Mouse (Mus musculus) liver, adult 2 months (tissue): ENCODE measurements at regions not wholly inside any gene's neighbourhood (a gene's known extent, or its start where the extent isn't known, plus 50 kb on each side); places are given as distances from the start of the nearest gene placed in this dataset.

ENCODE experiments used
- DNase-seq: peaks from one replicate; pipeline ENCODE4 v3.0.0-alpha.2; 2011; ENCODE audit warnings: low read depth, low spot score; ENCODE audit errors: extremely low read depth
- H3K27ac ChIP-seq: fragments of 200-500 bp; replicated peaks from 2 replicates; pipeline ENCODE4 v1.5.1; 2012; ENCODE audit warnings: low read depth, mild to moderate bottlenecking, control low read depth, inconsistent platforms, low read length; ENCODE audit not compliant: insufficient read depth
- H3K27me3 ChIP-seq: fragments of 200-500 bp; 2 replicates; pipeline ENCODE4 v1.6.1; 2012; ENCODE audit warnings: mild to moderate bottlenecking, moderate library complexity, low read length, inconsistent platforms; ENCODE audit not compliant: control insufficient read depth, insufficient read depth
- H3K36me3 ChIP-seq: fragments of 200-500 bp; 2 replicates; pipeline ENCODE4 v1.6.1; 2012; ENCODE audit warnings: low read length, inconsistent platforms; ENCODE audit not compliant: control insufficient read depth, insufficient read depth
- H3K4me1 ChIP-seq: fragments of 200-500 bp; 2 replicates; pipeline ENCODE4 v1.6.1; 2011; ENCODE audit warnings: low read length; ENCODE audit not compliant: control insufficient read depth, insufficient read depth
- H3K4me3 ChIP-seq: fragments of 200-500 bp; 2 replicates; pipeline ENCODE4 v1.5.1; 2011; ENCODE audit warnings: low read depth, mild to moderate bottlenecking, control low read depth, low read length, moderate library complexity; ENCODE audit not compliant: insufficient read depth
- H3K79me2 ChIP-seq: fragments of 200-500 bp; 2 replicates; pipeline ENCODE4 v1.6.1; 2012; ENCODE audit warnings: inconsistent platforms, mild to moderate bottlenecking, low read length, moderate library complexity; ENCODE audit not compliant: control insufficient read depth, insufficient read depth
- H3K9ac ChIP-seq: fragments of 200-500 bp; 2 replicates; pipeline ENCODE4 v1.6.1; 2012; ENCODE audit warnings: low read depth, mild to moderate bottlenecking, control low read depth, inconsistent platforms, low read length
- CTCF ChIP-seq: fragments of 200-500 bp; IDR thresholded peaks from 2 replicates; pipeline ENCODE4 v1.5.1; 2011; ENCODE audit warnings: low read depth, low read length, control low read depth
- POLR2A ChIP-seq: fragments of 200-500 bp; IDR thresholded peaks from 2 replicates; pipeline ENCODE4 v1.6.1; 2011; ENCODE audit warnings: low read length, control low read depth; ENCODE audit not compliant: insufficient read depth; ENCODE audit errors: extremely low read depth
- WGBS: fragments of 180-500 bp; shearing (Covaris S2); methylation state at CpG from one replicate; pipeline ENCODE4 v1.1.7; 2018; 5-methylcytosine and 5-hydroxymethylcytosine counted together

DNA sequence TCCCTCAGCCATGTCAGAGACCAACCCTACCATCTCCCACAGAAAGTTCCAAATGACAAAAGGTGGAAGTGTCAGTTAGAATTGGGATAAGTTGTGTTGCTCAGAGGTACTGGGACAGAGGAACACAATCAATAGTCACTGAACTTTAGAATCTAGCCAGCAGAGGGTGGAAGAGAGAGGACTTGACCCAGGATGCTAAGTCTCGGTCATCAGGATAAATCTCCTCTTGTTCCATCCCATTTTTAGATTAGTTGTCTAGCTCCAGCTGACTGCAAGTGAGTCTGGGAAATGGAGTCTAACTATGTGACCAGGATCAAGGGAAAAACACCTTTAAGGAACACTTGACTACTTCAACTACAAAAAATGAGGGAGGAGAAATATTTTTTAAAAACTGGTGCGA is 91.5 kb downstream of the Fam84b start:
- no peaks in the 10 kb centered on the region for H3K79me2 ChIP-seq
- peak; percentile 45 for DNase-seq
- H3K9ac ChIP-seq = no peak overlapping the region
- H3K4me3 ChIP-seq = no peak overlapping the region
- H3K27ac ChIP-seq = no peak overlapping the region
- TF ChIP-seq POLR2A = no peak
- peak; percentile 46; the same call in 1 of the 2 replicates for TF ChIP-seq CTCF
- WGBS = 54% methylated on average over 2 of the region's 2 CpGs
- H3K27me3 ChIP-seq = no peaks in the 10 kb centered on the region
- H3K36me3 ChIP-seq = no peaks in the 10 kb centered on the region
- no peaks in the 10 kb centered on the region for H3K4me1 ChIP-seq

DNA sequence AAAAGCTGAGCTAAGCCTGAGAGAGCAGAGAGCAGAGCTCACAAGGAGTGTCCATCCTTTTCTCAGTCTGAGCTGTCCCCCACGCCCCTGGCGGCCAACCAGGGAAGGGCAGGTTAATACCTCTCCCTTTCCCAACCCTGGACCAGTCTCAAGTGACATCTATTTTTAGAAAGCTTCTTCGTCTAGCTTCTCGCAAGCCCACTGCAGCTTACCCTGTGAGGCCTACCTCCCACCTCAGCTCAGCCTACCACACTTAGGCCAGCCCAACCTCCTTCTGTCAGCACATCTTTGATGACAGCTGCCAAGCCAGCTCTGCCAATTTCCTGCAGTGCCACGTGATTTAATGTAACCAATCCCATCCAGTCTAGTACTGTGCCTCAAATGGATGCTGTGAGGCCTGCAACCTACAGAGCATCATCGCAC is 93.6 kb downstream of the Fam84b start:
- DNase-seq = peak; percentile 16
- no peaks in the 10 kb centered on the region for H3K27me3 ChIP-seq
- no peaks in the 10 kb centered on the region for H3K36me3 ChIP-seq
- no peak overlapping the region for H3K27ac ChIP-seq
- no peak overlapping the region for H3K9ac ChIP-seq
- WGBS = 37% methylated on average over 6 of the region's 6 CpGs
- H3K79me2 ChIP-seq = no peaks in the 10 kb centered on the region
- no peak overlapping the region for H3K4me3 ChIP-seq
- peak; percentile 89 for TF ChIP-seq CTCF
- TF ChIP-seq POLR2A = no peak
- no peaks in the 10 kb centered on the region for H3K4me1 ChIP-seq

- H3K9ac ChIP-seq = no peak overlapping the region
- H3K79me2 ChIP-seq = no peaks in the 10 kb centered on the region
- H3K27ac ChIP-seq = no peak overlapping the region
- 87% methylated on average over 5 of the region's 5 CpGs for WGBS
- H3K36me3 ChIP-seq = no peaks in the 10 kb centered on the region
- no peak for TF ChIP-seq POLR2A
- TF ChIP-seq CTCF = no peak
- no peaks in the 10 kb centered on the region for H3K4me1 ChIP-seq
- H3K27me3 ChIP-seq = no peaks in the 10 kb centered on the region
- H3K4me3 ChIP-seq = no peak overlapping the region
- DNase-seq = no peak
These were observed 99.3 kb downstream of the Fam84b start for GRCm38 (mm10) chr15:60754246-60754645.

- H3K27me3 ChIP-seq = no peaks in the 10 kb centered on the region; the same call in 1 of the 2 replicates
- H3K9ac ChIP-seq = no peak overlapping the region
- no peaks in the 10 kb centered on the region for H3K79me2 ChIP-seq
- H3K36me3 ChIP-seq = no peaks in the 10 kb centered on the region
- TF ChIP-seq CTCF (no peak), POLR2A (no peak)
- H3K4me1 ChIP-seq = no peaks in the 10 kb centered on the region; the same call in 1 of the 2 replicates
- no peak overlapping the region for H3K27ac ChIP-seq
- H3K4me3 ChIP-seq = no peak overlapping the region
- DNase-seq = no peak
- 81% methylated on average over 2 of the region's 2 CpGs for whole genome bisulfite sequencing
These were observed 114.0 kb downstream of the Fam84b start for GRCm38 (mm10) chr15:60739598-60739997.

GRCm38 (mm10) chr15:60738258-60738657 is 115.3 kb downstream of the Fam84b start:
- Histone ChIP-seq H3K27ac (no peak overlapping the region), H3K79me2 (no peaks in the 10 kb centered on the region), H3K4me1 (no peaks in the 10 kb centered on the region; the same call in 1 of the 2 replicates), H3K9ac (no peak overlapping the region), H3K36me3 (no peaks in the 10 kb centered on the region), H3K4me3 (no peak overlapping the region), H3K27me3 (no peaks in the 10 kb centered on the region; the same call in 1 of the 2 replicates)
- WGBS = 17% methylated on average over 3 of the region's 3 CpGs
- peak; percentile 85 for DNase-seq
- TF ChIP-seq POLR2A = no peak
- TF ChIP-seq CTCF = no peak

DNA sequence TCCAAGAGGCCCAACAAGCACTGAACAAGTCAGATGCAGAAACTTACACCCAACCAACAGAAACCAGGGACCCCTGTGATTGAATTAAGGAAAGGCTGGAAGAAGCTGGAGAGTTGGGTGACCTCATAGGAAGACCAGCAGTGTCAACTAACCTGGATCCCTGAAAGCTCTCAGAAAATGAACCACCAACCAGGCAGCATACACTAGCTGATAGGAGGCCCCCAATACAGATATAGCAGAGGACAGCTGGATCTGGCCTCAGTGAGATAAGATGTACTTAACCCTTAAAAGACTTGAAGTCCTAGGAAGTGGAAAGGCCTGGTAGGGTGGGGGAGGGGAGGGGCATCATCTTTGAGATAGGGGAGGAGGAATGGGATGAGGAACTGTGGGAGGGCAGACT is 121.2 kb downstream of the Fam84b start:
- Histone ChIP-seq H3K9ac (no peak overlapping the region), H3K79me2 (no peaks in the 10 kb centered on the region), H3K4me3 (no peak overlapping the region), H3K27me3 (no peaks in the 10 kb centered on the region), H3K4me1 (no peaks in the 10 kb centered on the region), H3K36me3 (no peaks in the 10 kb centered on the region), H3K27ac (no peak overlapping the region)
- no peak for DNase-seq
- TF ChIP-seq CTCF (no peak), POLR2A (no peak)
